Mouse (Mus musculus) CD4-positive, CD25-positive, alpha-beta regulatory T cell, adult 4 months (primary cell): ENCODE results near the gene Frmd4a. TPM values are rescaled to one million over a fixed set of nuclear protein-coding genes. Genes with fewer than 3 reads are reported as not detected.
"Not testable (repeated sequence)": the region's sequence is repeated elsewhere in the genome, so short reads cannot be mapped to it uniquely, and the experiment has no call there.

Experiments
- ATAC-seq: one replicate; pipeline ENCODE4 v1.8.0; 2017
- polyA plus RNA-seq, 2 experiments: library from polyadenylated mRNA; unstranded; fragments of 100-300 nt; shearing (Covaris generic); gene quantifications; one replicate each; pipeline ENCODE4 v1.2.1; 2017

Gene Frmd4a
- polyA plus RNA-seq, 2 experiments from 2014 or later: 1.2 TPM

DNA sequence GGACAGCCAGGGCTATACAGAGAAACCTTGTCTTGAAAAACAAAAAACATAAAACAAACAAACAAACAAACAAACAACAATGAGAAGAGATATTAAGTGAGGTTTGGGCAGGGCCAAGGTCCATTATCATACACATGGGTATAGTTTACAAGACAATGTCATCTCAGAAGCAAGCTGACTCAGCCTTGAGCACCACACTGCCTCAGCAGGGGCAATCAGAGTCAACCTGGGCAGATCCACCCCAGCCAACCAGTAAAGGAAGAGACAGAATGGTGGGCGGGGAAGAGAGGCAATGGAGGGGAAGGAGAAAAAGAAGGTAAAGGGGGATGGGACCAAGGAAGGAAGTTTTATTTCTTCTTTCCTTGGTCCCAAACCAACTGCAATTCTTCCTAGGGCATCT, 276.2 kb downstream of the Frmd4a start:
- no peak for ATAC-seq

DNA sequence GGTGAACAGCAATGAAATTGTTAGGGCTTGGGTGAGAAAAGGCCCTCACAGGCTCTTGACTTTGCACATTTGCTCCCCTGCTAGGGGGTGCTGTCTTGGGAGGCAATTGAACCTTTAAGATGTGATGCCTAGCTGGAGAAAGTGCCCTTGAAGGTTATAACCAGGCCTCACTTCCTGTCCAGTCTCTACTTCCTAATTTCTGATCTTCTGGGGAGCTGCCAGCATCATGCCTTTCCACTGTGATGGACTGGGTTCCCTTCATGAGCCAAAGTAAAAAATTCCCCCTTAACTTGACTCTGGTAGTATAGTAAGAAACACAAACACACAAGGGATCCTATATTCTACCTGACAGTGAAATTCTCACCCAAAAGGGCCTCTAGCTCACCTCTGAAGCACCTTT, 278.1 kb downstream of the Frmd4a start:
- no peak for ATAC-seq

DNA sequence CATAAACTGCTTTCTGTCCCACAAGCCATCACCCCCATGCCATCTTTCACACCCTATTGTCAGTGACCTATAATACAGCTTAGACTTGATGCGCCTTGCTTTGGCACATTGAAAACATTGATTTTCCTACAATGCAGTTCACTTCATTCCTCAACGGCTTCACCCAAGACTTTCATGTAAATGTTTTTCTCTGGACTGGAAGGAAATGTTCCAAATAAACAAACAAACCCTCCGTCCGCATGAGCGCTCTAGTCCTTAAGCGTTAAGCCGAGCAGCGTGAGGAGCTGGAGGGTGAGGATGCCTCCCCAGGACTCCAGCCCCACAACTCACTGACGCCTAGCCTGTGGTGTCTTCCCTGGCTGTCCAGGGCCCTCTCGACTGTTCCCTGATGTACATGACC, 279.4 kb downstream of the Frmd4a start:
- ATAC-seq: no peak

DNA sequence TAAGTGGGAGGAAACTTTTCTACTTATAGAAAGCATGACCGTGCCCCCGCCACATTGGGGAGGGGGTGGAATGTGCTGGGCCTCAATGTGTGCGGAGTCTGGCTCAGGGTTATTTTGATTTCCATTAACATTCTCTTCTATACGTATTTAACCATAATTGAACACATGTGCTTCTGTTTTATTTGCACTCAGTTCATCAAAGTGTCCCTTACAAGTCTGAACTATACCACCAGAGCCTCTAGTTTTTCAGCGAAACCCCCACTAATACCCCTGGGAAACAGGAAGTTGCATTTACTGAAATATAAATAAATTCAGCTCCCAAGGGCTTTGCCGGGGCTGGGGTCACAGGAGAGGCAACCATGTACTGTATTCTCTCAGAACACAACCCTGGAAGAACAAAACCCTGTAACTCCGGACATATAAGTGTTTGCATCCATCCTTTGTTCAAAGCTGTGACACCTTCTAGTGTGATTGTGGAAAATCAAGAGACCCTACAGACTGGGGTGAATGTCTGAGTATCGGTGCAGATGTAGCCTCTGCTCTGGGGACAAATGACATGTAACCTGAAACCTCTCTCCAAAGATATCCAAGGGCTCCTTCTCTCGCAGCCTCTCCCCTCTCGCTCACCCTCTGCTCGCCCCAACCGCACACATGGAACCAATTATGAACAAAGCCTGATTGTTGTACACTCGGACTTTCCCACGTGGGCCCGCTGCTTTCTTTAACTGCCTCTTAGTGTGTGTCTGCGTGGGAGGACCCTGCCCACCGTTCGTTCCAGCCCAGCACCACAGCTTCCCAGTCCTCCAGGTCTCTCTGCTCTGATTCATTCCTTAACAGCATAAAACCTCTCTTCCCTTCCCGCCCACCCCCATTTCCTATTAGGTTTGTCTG, 281.1 kb downstream of the Frmd4a start:
- ATAC-seq: no peak

DNA sequence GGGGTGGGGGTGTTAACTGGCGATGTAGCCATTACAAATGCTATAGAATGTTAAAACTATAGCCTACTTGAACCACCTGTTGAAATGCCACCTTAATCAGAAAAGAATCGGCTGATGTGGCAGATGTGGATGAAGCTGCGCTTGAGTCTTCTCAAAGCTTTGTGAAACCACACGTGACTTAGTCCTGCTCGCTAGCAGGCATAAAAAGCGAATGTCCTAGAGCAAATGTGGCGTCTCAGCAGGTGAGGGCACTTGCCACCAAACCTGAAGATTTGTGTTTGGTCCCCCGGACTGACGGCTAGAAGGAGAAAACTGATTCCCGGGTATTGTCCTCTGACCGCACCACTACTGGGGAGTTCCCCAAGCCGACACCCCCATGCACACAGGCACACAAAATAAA, 282.1 kb downstream of the Frmd4a start:
- no peak for ATAC-seq

DNA sequence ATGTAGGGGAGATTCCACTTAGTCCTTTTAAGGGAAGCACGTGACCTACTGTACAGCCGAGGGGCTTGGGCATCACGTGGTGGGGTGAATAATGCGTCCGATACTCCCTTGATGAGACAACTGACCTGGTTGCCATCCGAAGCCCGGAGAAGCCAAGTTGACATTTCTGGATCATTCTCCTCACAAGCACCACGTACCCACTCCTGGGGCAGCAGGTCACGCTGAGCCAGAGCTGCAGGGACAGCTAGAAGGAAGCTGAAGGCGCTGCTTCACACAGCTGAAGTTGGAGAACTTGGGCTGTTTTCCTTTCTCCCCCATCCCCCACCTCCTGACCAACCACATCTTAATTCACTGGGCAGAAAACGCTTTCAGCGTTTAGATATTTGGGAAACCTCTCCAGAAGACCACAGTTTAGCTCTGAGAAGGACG, 282.9 kb downstream of the Frmd4a start:
- no peak for ATAC-seq

DNA sequence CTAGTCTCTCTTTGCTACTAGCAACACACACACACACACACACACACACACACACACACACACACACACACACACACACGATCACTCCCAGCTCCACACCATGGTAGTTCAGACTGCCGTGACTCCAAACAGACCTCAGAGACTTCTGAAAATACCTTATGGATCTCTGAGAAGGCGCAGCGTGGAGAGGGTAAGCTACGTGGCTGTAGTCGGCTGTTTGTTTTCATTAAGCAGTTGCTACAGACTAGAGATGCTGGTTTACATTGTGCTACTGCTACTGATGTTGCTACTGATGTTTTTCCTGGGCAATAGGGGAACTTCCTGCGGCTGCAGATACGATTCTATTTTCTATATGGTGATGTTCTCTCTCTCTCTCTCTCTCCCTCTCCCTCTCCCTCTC, 283.3 kb downstream of the Frmd4a start:
- ATAC-seq: no peak

DNA sequence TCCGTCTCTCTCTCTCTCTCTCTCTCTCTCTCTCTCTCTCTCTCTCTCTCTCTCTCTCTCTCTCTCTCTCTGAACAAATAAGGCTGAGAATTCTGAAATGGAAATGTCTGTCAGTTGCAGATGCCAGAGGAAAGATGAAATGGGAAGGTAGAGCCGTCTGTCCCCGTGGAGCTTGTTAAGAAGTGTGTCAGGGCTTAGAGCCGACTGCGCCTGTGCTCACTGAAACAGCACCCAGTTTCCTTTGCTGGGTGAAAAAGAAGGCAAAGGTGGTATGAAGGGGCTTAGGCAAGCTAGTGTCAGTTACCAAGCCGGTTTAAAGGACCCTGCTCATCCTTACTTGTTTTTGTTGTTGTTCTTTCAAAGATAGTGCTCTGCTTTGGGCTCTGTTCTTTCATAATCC, 283.7 kb downstream of the Frmd4a start:
- ATAC-seq: no peak

DNA sequence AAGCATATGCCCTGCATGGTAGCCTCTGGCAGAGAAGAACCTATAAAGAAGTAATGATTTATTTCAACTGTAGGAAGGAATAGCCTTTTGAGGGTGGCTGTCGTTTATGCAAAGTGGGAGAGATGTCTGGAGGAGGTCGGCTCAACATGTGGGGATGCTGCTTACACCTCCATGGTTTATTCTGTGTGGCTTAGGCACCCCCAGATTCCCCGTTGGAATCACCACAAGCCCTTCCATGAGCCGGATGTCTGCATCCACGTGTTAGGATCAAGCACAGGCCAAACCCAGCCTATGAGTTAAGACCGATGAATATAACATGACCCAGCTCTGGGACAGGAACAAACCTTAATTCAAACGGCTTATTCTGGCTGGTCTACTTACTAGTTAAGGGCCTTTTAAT, 284.2 kb downstream of the Frmd4a start:
- ATAC-seq: no peak

DNA sequence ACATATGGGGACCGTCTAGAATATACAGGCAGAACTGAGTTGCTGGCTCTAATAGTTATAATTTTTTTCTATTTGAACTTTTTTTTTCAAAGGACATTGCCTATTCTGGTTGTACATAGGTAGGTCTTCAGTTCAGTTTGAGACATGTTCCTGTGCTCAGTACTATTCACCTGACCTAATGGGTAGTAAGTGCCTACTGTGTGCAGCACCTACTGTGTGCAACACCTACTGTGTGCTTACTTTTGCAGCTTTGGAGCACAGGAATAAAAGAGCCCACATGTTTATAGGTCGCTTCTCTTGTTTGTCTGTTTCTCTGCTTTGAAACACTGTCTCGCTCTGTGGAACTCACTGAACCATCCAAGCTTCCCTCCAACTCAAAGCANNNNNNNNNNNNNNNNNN, 284.6 kb downstream of the Frmd4a start:
- no peak for ATAC-seq

DNA sequence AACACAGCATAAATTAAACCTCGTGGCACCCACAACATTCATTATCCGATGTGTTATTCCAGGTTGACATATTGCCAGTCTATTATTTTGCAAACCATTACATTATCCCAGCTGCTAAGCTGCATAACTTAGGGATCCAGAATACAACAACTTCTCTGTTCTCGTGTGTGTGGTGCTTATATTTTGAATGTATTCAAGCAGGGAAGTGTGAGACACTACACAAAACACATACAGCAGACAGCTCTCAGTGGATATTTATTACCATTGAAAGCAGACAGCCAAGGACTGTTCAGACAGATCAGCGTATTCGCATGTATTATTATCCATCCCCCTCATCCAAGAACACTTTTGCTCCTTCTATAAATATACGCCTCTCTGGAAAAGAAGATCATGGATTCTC, 289.6 kb downstream of the Frmd4a start:
- no peak for ATAC-seq

DNA sequence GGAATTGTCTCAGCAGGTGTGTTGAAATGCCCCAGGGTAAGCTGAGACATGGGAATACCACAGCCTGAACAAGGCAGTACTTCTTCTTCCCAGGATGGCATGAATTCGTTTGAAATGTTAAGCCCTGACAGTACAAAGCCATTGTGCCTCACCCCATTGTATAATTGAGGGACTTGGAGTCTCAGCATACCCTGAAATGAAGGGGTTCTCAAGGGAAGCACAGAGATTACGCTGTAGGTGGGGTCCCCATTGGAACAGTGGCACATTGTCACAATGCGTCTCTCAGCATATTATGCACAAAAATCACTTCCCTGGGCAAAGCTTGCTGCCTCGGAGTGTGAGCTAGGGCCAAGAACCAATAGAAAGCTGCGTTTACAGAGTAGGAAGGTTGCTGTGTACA, 297.0 kb downstream of the Frmd4a start:
- no peak for ATAC-seq

DNA sequence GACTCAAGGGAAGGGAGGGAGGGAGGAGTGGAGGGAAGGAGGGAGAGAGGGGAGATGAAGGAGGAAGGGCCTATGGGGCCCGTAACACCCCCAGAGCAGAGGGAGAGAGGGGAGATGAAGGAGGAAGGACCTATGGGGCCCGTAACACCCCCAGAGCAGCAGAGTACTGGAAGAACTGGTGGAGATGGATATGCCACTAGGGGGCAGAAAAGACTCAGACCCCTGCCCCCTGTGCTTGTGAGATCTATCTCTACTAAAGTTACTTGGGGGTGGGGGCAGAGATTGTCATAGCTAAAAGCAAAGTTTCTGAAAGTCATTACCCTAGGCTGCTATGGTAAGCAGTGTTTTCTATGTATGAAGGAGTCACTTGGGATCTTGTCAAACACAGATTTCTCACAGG, 299.1 kb downstream of the Frmd4a start:
- ATAC-seq: no peak

DNA sequence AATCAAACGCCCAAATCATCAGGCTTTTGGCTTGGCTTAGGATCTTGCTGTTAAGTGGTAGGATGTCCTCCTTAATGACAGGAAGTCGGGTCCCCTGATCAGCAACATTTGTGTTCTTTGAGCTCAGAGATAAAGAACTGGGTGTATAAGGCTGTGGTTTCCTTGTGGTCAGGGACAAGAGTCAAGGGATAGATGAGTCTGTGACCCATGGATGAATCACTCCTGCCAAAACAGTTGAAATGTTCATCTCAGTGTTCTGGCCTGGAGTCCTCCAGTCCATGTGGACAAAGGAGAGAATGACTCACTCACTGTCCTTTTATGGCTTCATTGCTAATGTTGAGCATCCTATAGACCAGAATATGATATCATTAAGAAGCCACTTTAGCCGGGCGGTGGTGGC, 300.6 kb downstream of the Frmd4a start:
- ATAC-seq: no peak

DNA sequence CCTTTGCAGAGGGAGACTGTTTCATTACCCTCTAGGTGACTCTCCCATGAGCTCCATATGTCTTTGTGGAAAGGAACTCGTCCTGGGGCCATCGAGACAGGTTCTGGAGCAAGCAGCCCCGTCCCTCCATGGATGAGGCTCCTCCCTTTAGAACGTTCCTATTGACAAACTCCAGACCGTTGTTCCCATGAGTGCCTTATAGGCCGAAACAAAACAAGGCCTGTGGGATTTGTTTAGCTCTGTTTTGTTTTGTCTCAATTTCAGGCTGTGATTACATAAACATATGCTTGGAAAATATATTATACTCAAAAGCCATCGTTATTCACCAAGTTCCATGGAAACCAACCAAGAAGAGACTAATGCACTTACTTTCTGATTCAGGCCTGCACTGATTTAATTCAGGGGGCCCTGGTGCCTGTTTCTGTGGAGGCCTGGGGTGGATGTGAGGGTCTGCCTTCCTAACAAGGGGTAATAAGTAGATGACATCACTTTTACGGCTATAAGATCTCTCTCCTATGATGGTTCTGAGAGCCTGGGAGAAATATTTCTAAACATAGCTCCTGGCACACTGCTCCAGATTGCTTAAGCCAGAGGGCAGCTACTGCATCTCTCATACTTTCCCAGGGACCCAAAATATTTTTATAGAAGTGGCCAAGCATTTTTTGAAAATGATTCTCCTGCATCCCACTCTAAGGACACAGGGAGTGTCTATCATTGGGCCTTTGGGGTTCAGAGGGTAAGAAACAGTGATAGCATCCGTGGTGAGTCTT, 308.9 kb downstream of the Frmd4a start:
- no peak for ATAC-seq

DNA sequence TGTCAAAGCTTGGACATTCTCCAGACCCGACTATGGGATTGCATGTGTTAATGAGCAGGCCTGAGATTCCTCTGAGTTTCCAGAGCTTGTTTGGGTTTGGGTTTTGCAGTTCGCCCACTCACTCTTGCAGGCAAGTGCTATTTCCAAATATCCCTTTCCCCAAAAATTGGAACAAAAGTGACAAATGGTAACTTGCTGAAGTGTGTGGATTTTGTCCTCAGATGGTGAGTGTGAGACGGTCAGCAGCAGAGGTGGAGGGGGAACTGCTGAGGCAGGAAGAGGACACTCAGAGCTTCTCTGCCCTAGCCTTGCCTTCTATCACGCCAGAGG, 309.5 kb downstream of the Frmd4a start:
- no peak for ATAC-seq

DNA sequence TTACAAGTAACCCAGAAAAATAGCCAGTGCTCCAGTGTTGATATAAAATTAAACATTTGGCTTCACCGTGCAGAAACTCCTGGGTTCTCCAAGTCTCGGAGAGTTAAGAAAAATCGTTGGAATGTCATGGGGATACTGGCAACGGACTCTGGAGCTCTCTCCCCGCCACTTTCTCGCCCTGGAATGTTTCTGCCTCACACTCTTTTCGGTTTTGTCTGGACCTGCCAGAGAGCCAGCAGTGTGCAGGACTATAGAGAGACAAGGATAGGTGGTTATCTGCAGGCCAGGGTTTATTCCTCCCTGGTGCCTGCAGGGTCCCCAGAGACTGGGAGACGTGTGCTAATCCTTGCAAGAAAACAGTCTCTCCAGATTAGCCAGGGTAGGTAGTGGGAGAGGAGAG, 314.9 kb downstream of the Frmd4a start:
- ATAC-seq: no peak

DNA sequence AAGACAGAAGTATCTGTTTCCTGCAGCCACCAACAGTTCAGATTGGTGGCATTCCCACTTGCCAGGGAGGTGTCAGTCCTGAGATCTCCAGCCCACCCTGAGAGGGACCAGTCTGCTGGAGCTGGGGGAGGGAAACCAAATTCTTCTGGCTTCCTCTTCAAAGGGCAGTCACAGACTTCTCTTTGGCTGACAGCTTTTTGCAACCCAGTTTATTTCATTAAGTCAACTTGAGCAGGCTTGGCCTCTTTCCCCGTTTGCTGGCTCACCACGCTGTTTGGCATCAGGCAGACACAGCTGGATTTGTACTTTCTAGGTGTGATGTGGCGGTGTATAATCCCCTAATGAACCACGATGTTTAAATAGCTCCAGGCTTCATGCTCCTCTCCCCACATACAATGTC, 316.7 kb downstream of the Frmd4a start:
- no peak for ATAC-seq

DNA sequence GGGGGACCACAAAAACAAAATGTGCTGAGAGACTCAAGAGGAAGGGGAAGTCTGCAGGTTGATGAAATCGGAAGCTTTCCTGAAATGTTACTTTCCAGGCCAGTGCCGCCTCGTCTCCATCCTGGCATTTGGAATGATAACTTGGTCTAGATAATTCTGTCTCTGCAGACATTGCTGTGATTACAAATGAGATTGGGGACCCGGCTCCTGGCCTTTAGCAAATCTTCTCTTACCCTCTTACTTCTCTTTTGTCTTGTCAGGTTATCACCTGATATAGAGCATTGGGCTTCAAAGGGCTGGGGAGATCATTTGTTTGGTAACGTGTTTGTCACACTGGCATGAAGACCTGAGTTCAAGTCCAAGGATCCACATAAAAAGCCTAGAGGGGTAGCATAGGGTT, 317.4 kb downstream of the Frmd4a start:
- no peak for ATAC-seq

DNA sequence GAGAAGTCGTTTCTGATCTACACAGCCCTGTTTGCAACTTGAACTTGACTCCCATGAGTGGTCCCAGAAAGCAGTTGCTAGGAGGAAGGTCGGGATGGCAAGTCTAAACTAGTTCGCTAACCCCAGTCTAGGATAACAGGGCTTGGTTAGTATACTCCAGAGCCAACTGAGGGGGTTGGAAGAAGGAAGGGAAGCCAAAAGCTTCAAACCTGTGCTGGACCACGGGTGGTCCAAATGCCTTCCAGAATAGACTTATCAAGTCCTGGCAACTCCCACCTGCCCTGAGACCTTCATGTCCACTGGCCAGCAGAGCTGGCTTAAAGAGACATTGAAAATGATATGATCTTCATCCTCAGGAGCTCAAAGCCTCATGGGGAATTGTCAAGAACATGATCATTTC, 318.4 kb downstream of the Frmd4a start:
- no peak for ATAC-seq

DNA sequence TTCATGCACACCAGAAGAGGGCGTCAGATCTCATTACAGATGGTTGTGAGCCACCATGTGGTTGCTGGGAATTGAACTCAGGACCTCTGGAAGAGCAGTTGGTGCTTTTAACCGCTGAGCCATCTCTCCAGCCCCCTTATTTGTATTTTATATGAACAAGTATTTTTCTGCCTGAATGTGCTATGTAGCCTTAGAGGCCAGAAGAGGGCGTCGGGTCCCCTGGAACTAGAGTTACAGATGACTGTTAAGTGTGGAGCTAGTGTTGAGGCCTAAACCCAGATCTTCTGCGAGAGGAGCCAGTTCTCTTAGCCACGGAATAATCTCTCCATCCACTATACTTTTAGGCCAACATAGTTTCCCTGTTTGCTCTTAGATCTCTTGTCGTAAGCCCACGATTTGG, 320.8 kb downstream of the Frmd4a start:
- not testable (repeated sequence) for ATAC-seq

DNA sequence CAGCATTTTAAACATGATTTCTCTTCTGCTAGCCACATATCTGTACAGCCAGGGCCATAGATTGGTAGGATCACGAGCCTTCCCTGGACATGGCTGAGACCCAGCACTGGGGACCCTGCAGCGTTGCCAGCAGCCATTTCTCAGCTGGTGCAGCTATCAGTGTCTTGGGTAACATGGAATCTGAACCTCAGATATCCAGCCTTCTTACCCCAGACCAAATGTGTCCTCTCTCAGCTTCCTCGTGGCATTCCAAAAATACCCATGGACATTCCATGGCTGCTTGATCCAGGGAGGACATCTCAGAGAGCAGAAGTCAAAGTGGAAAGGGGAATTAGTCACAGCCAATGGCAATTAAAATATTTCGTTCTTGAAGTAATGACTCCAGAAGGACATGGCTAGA, 321.6 kb downstream of the Frmd4a start:
- no peak for ATAC-seq

DNA sequence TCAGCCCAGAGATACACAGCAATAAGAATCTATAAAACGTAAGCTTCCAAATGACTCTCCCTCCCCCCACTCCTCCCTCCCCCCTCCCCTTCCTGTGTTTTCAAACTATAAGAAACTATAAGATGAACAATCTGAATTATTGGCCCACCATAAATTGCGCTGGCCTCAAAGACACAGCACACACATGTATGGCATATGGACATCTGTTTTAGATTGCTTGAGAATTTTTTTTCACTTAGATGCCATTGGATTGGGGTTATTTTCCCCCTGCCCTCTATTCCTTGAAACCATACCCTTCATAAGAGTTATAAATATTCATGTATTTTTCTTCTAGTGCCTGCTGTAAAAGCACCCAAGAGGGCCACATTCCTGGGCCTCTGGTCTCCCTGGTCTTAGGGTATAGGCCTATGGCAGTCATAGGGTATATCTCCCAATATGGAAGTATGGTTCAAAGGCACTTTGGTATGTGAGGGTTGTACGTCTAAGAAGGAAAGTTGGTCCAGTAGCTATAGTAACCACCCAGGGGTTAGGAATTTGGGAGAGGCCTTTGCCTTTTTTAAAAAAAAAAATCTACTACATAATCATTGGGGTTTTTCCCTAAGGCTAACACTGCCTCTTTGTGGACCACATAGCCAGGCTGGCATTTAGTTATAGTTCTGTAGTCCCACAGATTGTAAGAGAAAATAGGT, 322.2 kb downstream of the Frmd4a start:
- ATAC-seq: no peak

DNA sequence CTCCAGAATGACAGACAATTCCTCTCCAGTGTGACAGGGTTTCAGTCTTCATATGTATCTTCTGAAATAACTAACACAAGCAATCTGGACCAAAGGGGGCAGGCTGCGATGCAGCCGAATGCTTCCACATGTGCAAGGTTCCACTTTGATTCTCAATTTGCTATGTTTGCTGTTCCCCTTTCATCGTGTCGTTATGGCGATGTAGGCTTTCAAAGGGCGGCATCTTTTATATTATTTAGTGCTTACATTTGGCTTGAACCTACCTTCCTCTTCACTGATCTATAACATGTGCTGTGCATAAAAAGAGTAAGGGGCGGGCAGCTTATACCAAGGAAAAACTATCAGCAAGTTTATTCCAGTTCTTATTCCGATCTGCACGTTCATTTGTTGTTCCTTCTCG, 322.9 kb downstream of the Frmd4a start:
- ATAC-seq: no peak
